Mouse (Mus musculus) embryonic fibroblast, embryonic 13.5 days (primary cell): Measurements from ENCODE around the gene 1700021F05Rik. TPM values are rescaled to one million over a fixed set of nuclear protein-coding genes. Genes with fewer than 3 reads are reported as not detected.
"Not testable (repeated sequence)": the region's sequence is repeated elsewhere in the genome, so short reads cannot be mapped to it uniquely, and the experiment has no call there.

Experiments used
- H3K27ac ChIP-seq: 2 replicates; pipeline ENCODE4 v1.5.1; 2012; ENCODE audit warnings: low read length, control low read depth, inconsistent platforms; ENCODE audit not compliant: insufficient read depth
- H3K4me1 ChIP-seq: 2 replicates; pipeline ENCODE4 v1.6.1; 2011; ENCODE audit warnings: low read length; ENCODE audit not compliant: control insufficient read depth, insufficient read depth
- H3K4me3 ChIP-seq: 2 replicates; pipeline ENCODE4 v1.5.1; 2011; ENCODE audit warnings: mild to moderate bottlenecking, control low read depth, low read length; ENCODE audit not compliant: insufficient read depth
- CTCF ChIP-seq: IDR thresholded peaks from 2 replicates; pipeline ENCODE4 v1.5.1; 2011; ENCODE audit warnings: mild to moderate bottlenecking, control low read depth, low read length, moderate library complexity, borderline replicate concordance; ENCODE audit not compliant: insufficient read depth
- POLR2A ChIP-seq: IDR thresholded peaks from 2 replicates; pipeline ENCODE4 v1.6.1; 2011; ENCODE audit warnings: low read depth, mild to moderate bottlenecking, control low read depth, low read length, moderate library complexity
- polyA plus RNA-seq: library from polyadenylated mRNA; stranded (reverse); fragments of >200 nt; gene quantifications from 2 replicates; pipeline ENCODE4 v1.2.4, GENCODE M21; 2011; ENCODE audit warnings: low read depth; ENCODE audit not compliant: missing spikeins, insufficient read length

1700021F05Rik gene
- polyA plus RNA-seq, 1 experiment = 30.7 TPM

DNA sequence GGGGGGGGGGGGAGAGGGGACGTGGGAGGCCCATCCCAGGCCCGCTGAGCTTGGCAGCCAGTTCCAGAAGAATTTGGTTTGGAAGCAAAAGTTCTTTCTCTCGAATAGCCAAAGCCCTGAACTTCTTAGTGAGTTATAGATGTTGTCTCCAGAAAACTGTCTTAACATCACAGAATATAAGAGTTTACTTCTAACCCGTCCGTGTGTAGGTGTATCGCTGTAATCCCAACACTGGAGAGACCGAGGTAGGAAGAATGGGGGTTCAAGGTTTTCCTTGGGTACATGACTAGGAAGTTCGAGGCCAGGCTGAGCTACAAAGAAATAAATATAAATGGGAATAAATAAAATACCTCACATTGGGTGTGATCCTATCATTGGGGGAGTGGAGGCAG lies 355 bp upstream of the 1700021F05Rik start:
- Histone ChIP-seq H3K4me3 (no peak overlapping the region), H3K27ac (no peak overlapping the region), H3K4me1 (peaks cover 10% of the 10 kb centered on the region)
- TF ChIP-seq POLR2A = no peak
- TF ChIP-seq CTCF = no peak

DNA sequence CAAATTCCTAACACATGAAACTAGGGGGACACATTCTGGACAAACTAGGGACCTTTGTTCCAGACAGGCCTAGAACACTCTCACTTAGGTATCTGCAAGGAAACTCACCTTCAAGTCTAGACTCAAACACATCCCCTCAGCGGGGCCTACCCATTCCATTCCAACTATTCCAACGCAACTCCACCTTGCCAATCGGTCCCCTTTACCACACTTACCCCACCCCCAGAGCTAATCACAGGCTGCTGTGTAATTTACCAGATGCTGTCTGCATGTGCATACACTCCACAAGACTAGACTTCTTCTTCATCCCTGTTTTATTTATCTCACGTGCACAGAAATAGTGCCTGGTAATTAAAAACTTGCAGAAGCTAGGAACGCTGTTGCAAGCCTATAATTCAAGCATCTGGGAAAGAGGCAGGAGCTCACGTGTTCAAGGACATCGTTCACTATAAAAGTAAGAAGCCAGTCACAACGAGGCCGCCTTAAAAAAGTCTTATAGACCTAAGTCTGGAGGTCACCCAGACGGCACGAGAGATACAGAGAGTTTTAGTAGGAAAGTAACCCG lies 966 bp downstream of the 1700021F05Rik start:
- Histone ChIP-seq H3K27ac (no peak overlapping the region), H3K4me1 (peaks cover 10% of the 10 kb centered on the region)
- TF ChIP-seq CTCF (no peak), POLR2A (no peak)

DNA sequence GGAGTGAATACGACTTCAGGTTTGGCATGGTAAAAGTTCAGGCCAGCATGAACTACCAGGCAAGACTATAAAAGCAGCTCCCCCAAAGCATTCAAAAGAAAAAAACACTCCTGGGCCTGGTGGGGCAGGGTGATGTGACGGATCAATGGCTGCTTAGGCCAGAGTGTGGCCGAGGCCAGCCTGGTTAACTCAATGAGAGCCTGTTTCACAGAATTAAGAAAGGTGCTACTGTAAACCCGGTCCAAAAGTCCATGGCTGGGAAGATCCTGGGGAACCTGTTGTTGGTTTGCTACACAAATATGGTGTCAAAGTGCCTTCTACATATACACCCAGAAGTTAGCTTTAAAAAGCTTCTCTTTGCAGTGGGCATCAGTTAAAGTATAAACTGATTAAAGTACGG lies 2.0 kb downstream of the 1700021F05Rik start:
- no peak overlapping the region for H3K27ac ChIP-seq
- H3K4me1 ChIP-seq = peaks cover 10% of the 10 kb centered on the region
- no peak overlapping the region for H3K4me3 ChIP-seq
- TF ChIP-seq POLR2A = no peak
- no peak for TF ChIP-seq CTCF

More for the DNA sequence above, 966 bp downstream of the 1700021F05Rik start:
- H3K4me3 ChIP-seq = peak overlapping the region; percentile 70

DNA sequence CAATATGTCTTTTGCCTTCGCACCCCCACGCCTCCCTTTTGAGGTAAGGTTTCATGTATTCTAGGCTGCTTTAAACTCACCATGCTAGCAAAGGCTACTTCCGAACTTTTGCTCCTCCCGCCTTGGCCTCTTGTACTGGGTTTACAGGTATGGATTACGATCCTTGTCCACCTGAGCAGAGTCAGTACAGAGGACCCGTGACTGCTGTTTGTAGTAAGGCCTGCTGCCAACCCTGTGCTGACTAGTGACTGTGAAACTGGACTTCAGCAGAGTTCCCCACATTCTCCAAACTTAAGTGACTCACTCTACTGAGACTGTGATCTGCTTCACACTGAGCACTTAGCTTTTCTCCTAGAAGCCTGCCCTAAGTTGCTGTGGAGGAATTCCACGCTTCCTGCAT lies 3.1 kb downstream of the 1700021F05Rik start:
- H3K4me3 ChIP-seq = no peak overlapping the region
- H3K27ac ChIP-seq = peak overlapping the region; percentile 9; the same call in 1 of the 2 replicates
- peaks cover 10% of the 10 kb centered on the region for H3K4me1 ChIP-seq
- TF ChIP-seq POLR2A = no peak
- no peak for TF ChIP-seq CTCF

DNA sequence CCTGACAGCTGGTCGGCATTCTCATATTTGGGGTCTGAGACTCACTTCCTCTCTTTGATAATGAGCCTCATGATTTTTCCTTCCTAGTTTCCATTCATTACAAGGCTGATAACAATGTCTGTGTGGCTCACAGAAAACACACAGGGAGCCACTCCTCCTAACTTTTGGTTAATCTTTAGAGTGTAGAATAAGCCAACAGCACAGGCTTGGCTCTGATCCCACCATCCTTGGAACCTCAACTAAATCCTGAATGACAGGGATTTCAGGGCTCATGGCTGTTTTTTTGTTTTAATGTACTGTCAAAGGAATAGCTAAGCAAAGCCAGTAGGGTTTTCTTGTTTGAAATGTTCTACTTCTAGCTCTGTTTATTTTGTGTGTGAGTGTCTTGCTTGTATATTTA lies 6.4 kb downstream of the 1700021F05Rik start:
- TF ChIP-seq POLR2A (no peak), CTCF (no peak)
- Histone ChIP-seq H3K27ac (no peak overlapping the region), H3K4me1 (peaks cover 7% of the 10 kb centered on the region; the same call in 1 of the 2 replicates), H3K4me3 (no peak overlapping the region)

DNA sequence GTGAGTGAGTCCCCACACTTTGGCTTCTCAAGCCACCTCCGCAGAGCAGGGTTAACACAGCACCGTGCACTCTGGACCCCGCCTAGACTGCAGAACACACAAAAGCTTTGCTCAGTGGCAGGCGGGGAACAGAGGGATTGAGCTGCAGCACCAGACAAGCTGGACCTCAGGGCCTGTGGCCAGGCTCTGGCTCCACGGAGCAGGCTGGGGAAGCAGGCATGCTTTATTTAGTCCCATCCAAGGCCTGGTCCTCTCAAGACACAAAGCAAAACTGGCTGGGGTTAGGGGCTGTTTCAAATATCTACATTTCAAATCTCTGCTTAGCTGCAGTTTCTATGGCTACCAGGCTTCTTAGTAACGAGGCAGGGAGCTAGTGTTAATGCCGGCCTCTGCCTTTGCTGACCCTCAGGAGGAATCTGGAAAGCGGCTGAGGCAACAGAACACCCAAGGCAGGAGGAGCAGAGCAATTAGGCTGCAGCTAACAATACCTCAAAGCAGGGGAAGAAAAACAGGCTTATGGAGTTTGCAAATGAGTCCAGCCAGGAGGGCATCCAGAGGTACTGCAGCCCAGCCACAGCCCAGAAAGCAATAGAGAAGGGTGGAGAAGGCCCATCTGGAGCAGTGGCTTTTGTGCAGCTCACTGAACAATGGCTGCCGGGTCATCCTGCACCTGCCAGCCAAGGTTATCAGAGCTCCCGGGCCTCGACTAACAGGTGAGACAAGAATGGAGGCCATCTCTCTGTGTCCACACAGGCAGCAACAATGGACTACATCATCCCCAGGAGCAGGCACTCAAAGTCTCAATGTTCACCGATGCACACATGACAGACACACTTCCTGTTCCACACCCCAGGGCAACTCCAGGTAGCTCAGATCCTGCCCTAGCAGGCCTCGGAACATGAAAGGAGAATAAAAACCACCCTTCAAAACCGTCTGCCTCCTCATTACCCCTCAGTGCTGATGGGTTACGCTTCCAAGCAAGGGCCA lies 13.2 kb downstream of the 1700021F05Rik start:
- no peaks in the 10 kb centered on the region for H3K4me1 ChIP-seq

DNA sequence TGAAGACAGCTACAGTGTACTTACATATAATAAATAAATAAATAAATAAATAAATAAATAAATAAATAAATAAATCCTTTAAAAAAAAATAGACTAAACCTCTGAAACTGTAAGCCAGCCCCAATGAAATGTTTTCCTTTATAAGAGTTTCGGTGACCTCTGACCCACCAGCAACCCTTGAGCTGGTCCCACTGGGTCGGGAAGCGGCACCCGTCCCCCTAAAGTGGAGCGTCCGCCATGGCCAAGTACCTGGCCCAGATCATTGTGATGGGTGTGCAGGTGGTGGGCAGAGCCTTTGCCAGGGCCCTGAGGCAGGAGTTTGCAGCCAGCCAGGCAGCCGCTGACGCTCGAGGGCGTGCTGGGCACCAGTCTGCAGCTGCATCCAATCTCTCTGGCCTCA lies 16.9 kb downstream of the 1700021F05Rik start, which contains the start of gene Gm9803:
TSS of gene Gm9803 (plus strand) at position 154 of the 400 bp plus-strand sequence.
- H3K4me1 ChIP-seq, H3K4me3 ChIP-seq, H3K27ac ChIP-seq: not testable (repeated sequence)

More for the DNA sequence above, 13.2 kb downstream of the 1700021F05Rik start:
- TF ChIP-seq POLR2A = no peak
- TF ChIP-seq CTCF = no peak
- Histone ChIP-seq H3K27ac (no peak overlapping the region), H3K4me3 (no peak overlapping the region)

DNA sequence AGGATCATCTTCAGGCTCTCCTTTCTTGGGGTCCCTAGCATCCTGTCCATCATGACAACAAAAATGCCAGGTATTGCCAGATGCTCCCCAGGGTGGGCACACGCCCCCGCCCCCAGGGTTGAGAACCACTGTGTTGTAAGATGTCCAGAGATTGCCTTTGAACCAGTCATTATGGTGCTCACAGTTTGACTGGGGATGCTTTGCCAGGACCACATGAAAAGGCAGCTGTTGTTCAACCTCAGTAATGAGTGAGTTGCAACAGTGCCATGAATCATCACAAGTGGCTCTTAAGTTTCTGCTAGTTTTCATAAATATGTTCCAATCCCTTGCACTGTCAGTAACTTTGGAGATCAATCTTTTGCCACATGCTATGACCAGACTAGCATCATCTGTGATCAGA lies 20.8 kb downstream of the 1700021F05Rik start:
- H3K27ac ChIP-seq = no peak overlapping the region
- H3K4me3 ChIP-seq = no peak overlapping the region
- TF ChIP-seq CTCF (no peak), POLR2A (no peak)
- H3K4me1 ChIP-seq = no peaks in the 10 kb centered on the region

DNA sequence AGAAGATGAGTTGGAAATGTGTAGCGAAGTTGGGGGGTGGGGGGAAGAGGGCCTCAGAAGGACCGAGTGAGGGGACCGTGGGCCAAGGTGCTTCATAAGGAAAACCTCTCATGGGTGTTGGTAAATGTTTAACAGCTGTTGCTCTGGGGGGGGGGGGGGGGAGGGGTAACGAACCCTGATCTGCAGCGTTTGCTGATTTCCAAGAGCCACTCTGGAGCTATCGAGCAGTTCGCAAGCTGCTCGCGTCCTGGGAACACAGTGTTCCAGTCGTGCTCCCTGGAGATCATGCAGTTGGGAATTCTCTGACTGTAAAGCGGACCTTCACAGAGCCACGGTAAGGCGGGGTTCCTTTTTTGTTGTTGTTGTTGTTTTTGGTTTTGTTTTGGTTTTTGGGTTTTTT lies 22.4 kb downstream of the 1700021F05Rik start:
- Histone ChIP-seq H3K4me1 (no peaks in the 10 kb centered on the region), H3K4me3 (no peak overlapping the region), H3K27ac (no peak overlapping the region)
- no peak for TF ChIP-seq CTCF
- TF ChIP-seq POLR2A = no peak

DNA sequence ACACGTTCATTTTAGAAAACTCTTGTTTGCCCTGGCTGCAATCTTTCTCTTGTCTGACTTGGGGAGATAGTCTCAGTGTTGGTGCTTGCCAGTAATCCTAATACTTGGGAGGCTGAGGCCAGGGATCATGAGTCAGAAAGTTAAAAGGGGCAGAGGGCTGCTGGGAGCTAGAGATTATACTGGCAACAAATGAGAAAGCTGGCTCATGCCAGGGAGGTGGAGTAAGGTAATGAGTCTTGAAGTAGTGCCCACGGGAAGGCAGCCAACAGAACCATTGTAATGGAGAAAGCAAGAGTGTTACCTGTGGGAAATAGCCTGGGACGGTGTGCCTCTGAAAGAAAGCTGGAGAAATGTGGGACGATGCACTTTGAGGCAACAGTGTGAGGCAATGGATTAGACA lies 23.0 kb downstream of the 1700021F05Rik start:
- Histone ChIP-seq H3K4me3 (no peak overlapping the region), H3K4me1 (no peaks in the 10 kb centered on the region), H3K27ac (no peak overlapping the region)
- TF ChIP-seq POLR2A (no peak), CTCF (no peak)
